Mouse (Mus musculus): Measurements from ENCODE around the gene Vmn2r16. TPM values are rescaled to one million over a fixed set of nuclear protein-coding genes. Genes with fewer than 3 reads are reported as not detected.

The Vmn2r16 gene
- total RNA-seq (2014; rRNA removed; ENCODE audit: low replicate concordance) (not detected in 2 replicates), polyA plus RNA-seq (2015; fragmentation: Nextera tagmentation; extraction: Ambion mirVana) (not detected in 2 replicates)

- H3K4me2 ChIP-seq (ENCODE audit: low read depth, low read length): no peak within 1 kb of the TSS
- no peaks in the 10 kb centered on the region for H3K36me3 ChIP-seq (replicated peaks; ENCODE audit: control insufficient read depth, insufficient read depth, low read length)
- no peak within 1 kb of the TSS for H3K9ac ChIP-seq (replicated peaks; ENCODE audit: low read depth, low read length)
- WGBS: 35% methylated on average over 2 of the region's 2 CpGs
- ATAC-seq (ENCODE audit: insufficient read depth, low read depth) (no peak), DNase-seq (ENCODE audit: low spot score) (no peak)
- H3K27me3 ChIP-seq (ENCODE audit: control insufficient read depth, insufficient read depth, low read length): no peaks in the 10 kb centered on the region
- TF ChIP-seq EP300 (IDR thresholded peaks at IDR 0.05; ENCODE audit: low read depth) (no peak), CTCF (IDR thresholded peaks at IDR 0.05; ENCODE audit: low read depth) (no peak)
- no peak within 1 kb of the TSS for H3K27ac ChIP-seq (ENCODE audit: low read depth)
- no peaks in the 10 kb centered on the region; the same call in 1 of the 2 replicates for H3K9me3 ChIP-seq (replicated peaks; ENCODE audit: control insufficient read depth, low read length)
- no peaks in the 10 kb centered on the region for H3K4me1 ChIP-seq (ENCODE audit: control insufficient read depth, insufficient read depth)
- H3K4me3 ChIP-seq (ENCODE audit: low read depth, low read length): no peak within 1 kb of the TSS
Measured at GRCm38 (mm10) chr5:109329862-109330261, at the start of gene Vmn2r16. Gene Vmn2r16 (plus strand): TSS chr5:109330162.

GRCm38 (mm10) chr5:109294655-109295054 lies 35.3 kb upstream of the Vmn2r16 start:
- H3K9me3 ChIP-seq (replicated peaks; ENCODE audit: control insufficient read depth, low read length): no peaks in the 10 kb centered on the region
- no peak overlapping the region for H3K4me2 ChIP-seq (ENCODE audit: low read depth, low read length)
- no peaks in the 10 kb centered on the region for H3K27me3 ChIP-seq (ENCODE audit: control insufficient read depth, insufficient read depth, low read length)
- no peaks in the 10 kb centered on the region for H3K4me1 ChIP-seq (ENCODE audit: control insufficient read depth, insufficient read depth)
- WGBS: 62% methylated on average over 3 of the region's 3 CpGs
- no peaks in the 10 kb centered on the region for H3K36me3 ChIP-seq (replicated peaks; ENCODE audit: control insufficient read depth, insufficient read depth, low read length)
- no peak overlapping the region for H3K9ac ChIP-seq (replicated peaks; ENCODE audit: low read depth, low read length)
- TF ChIP-seq CTCF (IDR thresholded peaks at IDR 0.05; ENCODE audit: low read depth) (no peak), EP300 (IDR thresholded peaks at IDR 0.05; ENCODE audit: low read depth) (no peak)
- DNase-seq (ENCODE audit: low spot score): no peak
- ATAC-seq (ENCODE audit: insufficient read depth, low read depth): no peak
- no peak overlapping the region for H3K4me3 ChIP-seq (ENCODE audit: low read depth, low read length)
- no peak overlapping the region for H3K27ac ChIP-seq (ENCODE audit: low read depth)

GRCm38 (mm10) chr5:109297544-109297943 lies 32.4 kb upstream of the Vmn2r16 start, which contains the start of gene Vmn2r15:
Gene Vmn2r15 (minus strand): TSS chr5:109297644.
- Histone ChIP-seq H3K9me3 (replicated peaks; ENCODE audit: control insufficient read depth, low read length) (no peaks in the 10 kb centered on the region), H3K36me3 (replicated peaks; ENCODE audit: control insufficient read depth, insufficient read depth, low read length) (no peaks in the 10 kb centered on the region)
- 33% methylated on average over 3 of the region's 3 CpGs for WGBS

GRCm38 (mm10) chr5:109419388-109419787 lies 89.4 kb downstream of the Vmn2r16 start, which contains the start of gene Vmn2r17:
Gene Vmn2r17 (plus strand): TSS chr5:109419688.
- no peak for DNase-seq (ENCODE audit: low spot score)
- no peaks in the 10 kb centered on the region for H3K36me3 ChIP-seq (replicated peaks; ENCODE audit: control insufficient read depth, insufficient read depth, low read length)
- no peak within 1 kb of the TSS for H3K4me3 ChIP-seq (ENCODE audit: low read depth, low read length)
- 27% methylated on average over 2 of the region's 2 CpGs for WGBS
- H3K9ac ChIP-seq (replicated peaks; ENCODE audit: low read depth, low read length): no peak within 1 kb of the TSS
- H3K4me2 ChIP-seq (ENCODE audit: low read depth, low read length): no peak within 1 kb of the TSS
- H3K27ac ChIP-seq (ENCODE audit: low read depth): no peak within 1 kb of the TSS
- no peaks in the 10 kb centered on the region for H3K4me1 ChIP-seq (ENCODE audit: control insufficient read depth, insufficient read depth)
- TF ChIP-seq EP300 (IDR thresholded peaks at IDR 0.05; ENCODE audit: low read depth) (no peak), CTCF (IDR thresholded peaks at IDR 0.05; ENCODE audit: low read depth) (no peak)
- no peak for ATAC-seq (ENCODE audit: insufficient read depth, low read depth)
- no peaks in the 10 kb centered on the region for H3K27me3 ChIP-seq (ENCODE audit: control insufficient read depth, insufficient read depth, low read length)
- no peaks in the 10 kb centered on the region for H3K9me3 ChIP-seq (replicated peaks; ENCODE audit: control insufficient read depth, low read length)

More at GRCm38 (mm10) chr5:109297544-109297943, 32.4 kb upstream of the Vmn2r16 start, which contains the start of gene Vmn2r15:
- H3K4me2 ChIP-seq (ENCODE audit: low read depth, low read length): no peak within 1 kb of the TSS
- no peak within 1 kb of the TSS for H3K27ac ChIP-seq (ENCODE audit: low read depth)
- TF ChIP-seq EP300 (IDR thresholded peaks at IDR 0.05; ENCODE audit: low read depth) (no peak), CTCF (IDR thresholded peaks at IDR 0.05; ENCODE audit: low read depth) (no peak)
- no peak within 1 kb of the TSS for H3K9ac ChIP-seq (replicated peaks; ENCODE audit: low read depth, low read length)
- ATAC-seq (ENCODE audit: insufficient read depth, low read depth) (no peak), DNase-seq (ENCODE audit: low spot score) (no peak)
- H3K4me1 ChIP-seq (ENCODE audit: control insufficient read depth, insufficient read depth): no peaks in the 10 kb centered on the region
- no peaks in the 10 kb centered on the region for H3K27me3 ChIP-seq (ENCODE audit: control insufficient read depth, insufficient read depth, low read length)
- no peak within 1 kb of the TSS for H3K4me3 ChIP-seq (ENCODE audit: low read depth, low read length)

Other genes starting within 250 kb of the Vmn2r16 start
- not detected in 2 replicates for gene Vmn2r12, start 232.2 kb upstream of the Vmn2r16 start, total RNA-seq (2014; rRNA removed; ENCODE audit: low replicate concordance)
- not detected in 2 replicates for gene Vmn2r12, start 232.2 kb upstream of the Vmn2r16 start, polyA plus RNA-seq (2015; fragmentation: Nextera tagmentation; extraction: Ambion mirVana)
- not detected in 2 replicates for gene Vmn2r13, start 138.0 kb upstream of the Vmn2r16 start, total RNA-seq (2014; rRNA removed; ENCODE audit: low replicate concordance)
- gene Vmn2r13, start 138.0 kb upstream of the Vmn2r16 start, polyA plus RNA-seq (2015; fragmentation: Nextera tagmentation; extraction: Ambion mirVana): not detected in 2 replicates
- not detected in 2 replicates for gene Vmn2r14, start 105.5 kb upstream of the Vmn2r16 start, total RNA-seq (2014; rRNA removed; ENCODE audit: low replicate concordance)
- not detected in 2 replicates for gene Vmn2r14, start 105.5 kb upstream of the Vmn2r16 start, polyA plus RNA-seq (2015; fragmentation: Nextera tagmentation; extraction: Ambion mirVana)
- gene Vmn2r15, start 32.5 kb upstream of the Vmn2r16 start, total RNA-seq (2014; rRNA removed; ENCODE audit: low replicate concordance): not detected in 2 replicates
- not detected in 2 replicates for gene Vmn2r15, start 32.5 kb upstream of the Vmn2r16 start, polyA plus RNA-seq (2015; fragmentation: Nextera tagmentation; extraction: Ambion mirVana)
- not detected in 2 replicates for gene Vmn2r17, start 89.5 kb downstream of the Vmn2r16 start, total RNA-seq (2014; rRNA removed; ENCODE audit: low replicate concordance)
- not detected in 2 replicates for gene Vmn2r17, start 89.5 kb downstream of the Vmn2r16 start, polyA plus RNA-seq (2015; fragmentation: Nextera tagmentation; extraction: Ambion mirVana)
- 10.4 and 13.2 TPM in 2 replicates for gene Crlf2, start 228.8 kb downstream of the Vmn2r16 start, total RNA-seq (2014; rRNA removed; ENCODE audit: low replicate concordance)
- 10.6 and 11.5 TPM in 2 replicates for gene Crlf2, start 228.8 kb downstream of the Vmn2r16 start, polyA plus RNA-seq (2015; fragmentation: Nextera tagmentation; extraction: Ambion mirVana)